Mouse (Mus musculus) small intestine, adult 2 months (tissue): Measurements from ENCODE around the gene Slc35f4.

ENCODE experiments used
- CTCF ChIP-seq: fragments of 200-500 bp; IDR thresholded peaks from 2 replicates; pipeline ENCODE4 v1.5.1; 2012; ENCODE audit warnings: low read depth, mild to moderate bottlenecking, control low read depth, inconsistent platforms, low read length, moderate library complexity, mixed read lengths; ENCODE audit not compliant: insufficient replicate concordance, insufficient read length; ENCODE audit errors: extremely low read depth
- POLR2A ChIP-seq: fragments of 200-500 bp; IDR thresholded peaks from 2 replicates; pipeline ENCODE4 v1.6.1; 2012; ENCODE audit warnings: low read depth, mild to moderate bottlenecking, control low read depth, inconsistent platforms, low read length, moderate library complexity

GRCm38 (mm10) chr14:49524665-49525064, 1.2 kb downstream of the Slc35f4 start:
- TF ChIP-seq CTCF (no peak), POLR2A (no peak)
